8 mouse cellular contexts compared by ENCODE assay signal in the genomic region with DNA sequence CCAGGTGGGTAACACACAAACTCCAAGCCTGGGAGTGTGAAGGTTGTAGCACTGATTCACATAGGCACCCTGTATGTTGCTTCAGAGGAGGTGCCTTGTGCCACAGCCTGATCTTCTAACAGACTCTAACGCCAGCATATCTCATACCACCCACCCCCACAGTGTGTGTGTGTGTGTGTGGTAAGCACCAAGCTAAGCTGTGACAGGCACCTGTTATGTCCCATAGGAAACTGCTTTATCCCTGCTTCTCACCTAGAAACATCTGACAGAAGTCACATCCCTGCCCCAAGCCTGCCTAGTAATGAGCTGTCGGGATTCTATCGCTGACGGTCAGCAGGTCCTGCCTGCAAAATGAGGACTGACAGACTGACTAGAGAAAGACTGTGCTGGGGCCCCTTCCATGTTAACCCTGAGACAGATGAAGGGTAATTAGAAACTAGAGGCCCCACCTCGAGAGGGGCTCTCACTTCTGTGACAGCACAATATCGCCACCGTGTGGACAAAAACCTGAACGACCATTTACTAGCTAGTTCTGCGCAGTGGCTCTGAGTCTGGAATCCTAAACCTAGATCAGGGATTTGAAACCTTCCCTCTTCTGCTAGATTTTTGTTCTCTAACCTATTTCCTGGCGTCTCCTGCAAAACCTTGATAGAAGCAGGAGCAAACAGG. TPM values are rescaled to one million over a fixed set of nuclear protein-coding genes. Genes with fewer than 3 reads are reported as not detected.
A peak's percentile ranks its signal among the peaks of the same experiment; 100 is the strongest.
DNase-seq lines count a peak whose midpoint lies in the region; ATAC-seq and TF ChIP-seq lines count a peak whose summit lies in the region.

No protein-coding gene starts in this region.

- no peak for TF ChIP-seq EP300 in lung, postnatal 0 days (IDR thresholded peaks at IDR 0.05)

- peak; percentile 74 for TF ChIP-seq CTCF in E14TG2a.4 (conservative IDR thresholded peaks at IDR 0.05; ENCODE audit: low read length)
- peak; percentile 84 for TF ChIP-seq CTCF in lung, postnatal 0 days (IDR thresholded peaks at IDR 0.05)

- peaks cover 53% of the 10 kb centered on the region for H3K4me1 ChIP-seq in E14TG2a.4 (replicated peaks; ENCODE audit: low read depth, low read length)
- no peaks in the 10 kb centered on the region for H3K4me1 ChIP-seq in lung, postnatal 0 days (ENCODE audit: insufficient read depth, low read depth, low read length)

- H3K4me3 ChIP-seq in E14TG2a.4 (replicated peaks; ENCODE audit: low read length): no peak overlapping the region
- no peak overlapping the region for H3K4me3 ChIP-seq in lung, postnatal 0 days (ENCODE audit: low read depth, low read length)

- H3K27ac ChIP-seq in lung, postnatal 0 days (ENCODE audit: low read length): no peak overlapping the region

- ATAC-seq in erythroblast, adult 5-6 weeks (replicated peaks; ENCODE audit: low FRiP score, poor library complexity, severe bottlenecking): 0 out of 2 replicates have a peak, but pooled peaks have one; percentile 53
- ATAC-seq in lung, postnatal 0 days: peak; percentile 43; the same call in 1 of the 2 replicates

- no peak overlapping the region for H3K4me2 ChIP-seq in lung, postnatal 0 days (replicated peaks; ENCODE audit: low read depth, low read length)

- peaks cover 26% of the 10 kb centered on the region for H3K36me3 ChIP-seq in E14TG2a.4 (ENCODE audit: insufficient read depth, low read length)
- no peaks in the 10 kb centered on the region for H3K36me3 ChIP-seq in lung, postnatal 0 days (ENCODE audit: insufficient read depth, low read length)

- intact Hi-C loops in heart, postnatal 36 days (cut with DNase I): loop anchor here (2.0 to 10.0 kb wide), 3 partner anchors 261 to 647 kb away; no protein-coding TSS in a partner anchor

- H3K9ac ChIP-seq in lung, postnatal 0 days (replicated peaks; ENCODE audit: low read depth): no peak overlapping the region

- DNase-seq in adrenal gland, postnatal 25 days: peak; percentile 67
- DNase-seq in heart, postnatal 36 days: peak; percentile 62 to 68
- peak; percentile 86 for DNase-seq in kidney, postnatal 4 days
- DNase-seq in lung, postnatal 0 days (ENCODE audit: low spot score): peak; percentile 69
- DNase-seq in right cerebral cortex, adult 18-20 months: peak; percentile 45
- DNase-seq in Muller cell, postnatal 12 days (ENCODE audit: inconsistent ontology term): no peak

- H3K9me3 ChIP-seq in E14TG2a.4 (ENCODE audit: low read length): no peaks in the 10 kb centered on the region
- no peaks in the 10 kb centered on the region for H3K9me3 ChIP-seq in lung, postnatal 0 days (ENCODE audit: low read length)

- WGBS in lung, postnatal 0 days: 15% methylated on average over 10 of the region's 10 CpGs

- peaks cover 39% of the 10 kb centered on the region for H3K27me3 ChIP-seq in E14TG2a.4 (ENCODE audit: insufficient read depth, low read length)
- H3K27me3 ChIP-seq in lung, postnatal 0 days (replicated peaks; ENCODE audit: insufficient read depth, low read length): no peaks in the 10 kb centered on the region

RNA-seq across cellular contexts. Expression of a gene that starts 45.4 kb away (rescaled TPM):
- total RNA-seq in adrenal gland, postnatal 25 days (2021): 1.2 TPM in 2 replicates
- not detected in 2 replicates for total RNA-seq in erythroblast, adult 5-6 weeks (2015; ENCODE audit: low replicate concordance)
- 0.84 and 3.4 TPM in 2 replicates for total RNA-seq in erythroblast, adult 5-6 weeks (2017; ENCODE audit: low replicate concordance)
- total RNA-seq in heart, postnatal 36 days (2021): under 1 TPM; 0.38 to 0.61 TPM
- 36.6 and 42.3 TPM in 2 replicates for polyA plus RNA-seq in lung, postnatal 0 days (2015; fragmentation: Nextera tagmentation; extraction: Ambion mirVana)

RNA-seq across cellular contexts. Expression of a gene that starts 55.8 kb away (rescaled TPM):
- total RNA-seq in adrenal gland, postnatal 25 days (2021): 58.4 and 58.6 TPM in 2 replicates
- total RNA-seq in erythroblast, adult 5-6 weeks (2015; ENCODE audit: low replicate concordance): 49.5 and 62.1 TPM in 2 replicates
- total RNA-seq in erythroblast, adult 5-6 weeks (2017; ENCODE audit: low replicate concordance): 59.5 and 60.2 TPM in 2 replicates
- total RNA-seq in heart, postnatal 36 days (2021): 10 to 100 TPM; 38.0 to 39.8 TPM
- polyA plus RNA-seq in lung, postnatal 0 days (2015; fragmentation: Nextera tagmentation; extraction: Ambion mirVana): 7.9 and 9.4 TPM in 2 replicates
